Mouse (Mus musculus): ENCODE data around the gene Ramp2. TPM values are rescaled to one million over a fixed set of nuclear protein-coding genes. Genes with fewer than 3 reads are reported as not detected.

Gene Ramp2
- polyA plus RNA-seq (2012; rRNA removed): 65.6 and 82.1 TPM in 2 replicates

DNA sequence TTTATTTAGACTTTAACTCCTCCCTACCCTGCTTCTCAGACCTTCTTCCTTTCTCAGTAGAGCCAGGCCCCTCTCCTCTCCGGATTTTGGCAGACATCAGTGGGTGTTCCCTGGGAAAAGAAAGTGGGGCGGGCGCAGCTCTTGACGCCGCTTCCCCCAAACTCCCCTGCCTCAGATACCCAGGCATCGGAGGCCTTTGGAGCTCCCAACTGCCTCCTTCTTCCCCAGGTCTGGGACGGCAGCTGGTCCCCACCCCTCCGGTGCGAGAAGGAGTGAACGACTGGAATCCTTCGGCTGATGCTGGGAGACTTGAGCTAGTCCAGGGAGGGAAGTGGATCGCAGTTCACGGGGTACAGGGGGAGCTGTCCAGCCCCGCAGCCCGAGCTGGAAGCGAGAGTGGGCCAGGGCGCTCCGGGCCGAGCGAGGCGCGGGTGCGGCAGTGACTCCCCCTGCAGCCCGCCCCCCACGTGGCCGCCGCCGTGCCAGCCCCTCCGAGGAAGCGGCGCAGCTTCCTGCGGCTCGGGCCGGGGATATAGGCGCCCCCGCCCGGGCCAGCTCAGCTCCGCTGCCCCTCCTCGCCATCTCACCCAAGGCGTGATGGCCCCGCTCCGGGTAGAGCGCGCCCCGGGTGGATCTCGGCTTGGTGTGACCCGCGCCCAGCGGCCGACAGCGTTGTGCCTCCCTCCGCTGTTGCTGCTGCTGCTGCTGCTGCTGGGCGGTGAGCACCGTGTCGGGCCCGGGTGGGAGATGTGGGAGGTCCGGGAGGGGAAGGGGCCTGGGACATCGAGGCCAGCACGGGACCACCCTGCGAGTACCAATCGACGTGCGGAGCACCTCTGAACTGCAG is at the start of gene Ramp2:
Ramp2 (plus strand) TSS at position 174 of the 847 bp plus-strand sequence.
- DNase-seq (ENCODE audit: extremely low spot score in 1 of 2, low spot score in 1 of 2): peak in 1 of 2 experiments; percentile 28

DNA sequence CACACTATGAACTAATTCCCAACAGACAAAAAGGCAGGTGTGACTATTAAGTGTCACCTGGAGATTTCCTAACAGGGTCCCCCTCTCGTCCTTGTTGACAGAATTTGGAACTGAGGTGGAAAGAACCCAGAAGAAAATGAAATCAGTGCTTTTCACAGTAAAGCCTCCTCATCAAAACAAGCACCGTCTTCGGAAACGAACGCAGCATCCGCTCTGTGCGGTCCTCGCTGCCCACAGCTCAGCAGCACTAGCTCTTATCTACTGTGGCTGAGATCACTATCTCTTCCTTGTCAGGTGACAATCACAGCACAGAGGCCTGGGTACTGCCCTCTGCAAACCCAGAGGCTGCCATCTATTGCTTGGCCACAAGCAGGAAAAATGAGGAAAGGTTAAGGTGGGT is 49.7 kb upstream of the Ramp2 start:
- DNase-seq (ENCODE audit: extremely low spot score in 1 of 2, low spot score in 1 of 2): no peak

DNA sequence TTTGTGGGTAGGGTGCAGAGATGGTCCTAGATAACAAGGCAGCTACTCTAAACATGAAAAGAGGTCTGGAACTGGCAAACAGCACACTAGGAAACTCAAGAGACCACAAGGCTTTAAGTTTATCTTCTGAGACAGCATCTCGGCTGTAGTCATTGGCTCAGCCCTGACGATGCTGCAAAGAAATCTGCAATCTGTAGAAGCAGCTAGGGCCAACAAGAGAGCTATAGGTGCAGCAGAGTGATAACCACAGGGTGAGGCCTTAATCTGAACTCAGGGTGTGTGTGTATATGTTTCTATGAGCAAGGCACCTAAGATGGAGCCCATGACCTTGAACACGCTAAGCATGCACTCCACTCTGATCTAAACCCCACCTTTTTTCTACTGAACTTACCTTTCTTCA is 46.3 kb upstream of the Ramp2 start:
- DNase-seq (ENCODE audit: extremely low spot score in 1 of 2, low spot score in 1 of 2): no peak

DNA sequence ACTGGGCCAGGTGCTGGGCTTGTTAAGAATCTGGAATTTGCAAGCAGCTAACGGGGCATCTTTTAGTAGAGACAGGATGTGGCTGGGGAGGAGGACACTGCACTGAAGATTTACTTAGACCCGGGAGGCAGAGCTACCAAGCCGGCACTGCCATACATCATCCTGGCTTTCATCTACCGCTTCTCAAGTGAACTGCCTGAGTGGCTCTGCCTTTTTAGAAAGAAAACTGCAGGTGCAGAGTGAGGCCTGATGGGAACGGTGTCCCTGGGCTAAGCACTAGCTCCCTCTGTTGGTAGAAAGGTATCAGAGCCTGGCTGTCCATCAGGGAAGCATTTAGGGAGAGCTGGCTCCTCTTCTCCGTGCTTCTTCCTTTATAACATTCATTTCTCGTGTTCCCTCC is 44.8 kb upstream of the Ramp2 start:
- peak in 1 of 2 experiments; percentile 79 for DNase-seq (ENCODE audit: extremely low spot score in 1 of 2, low spot score in 1 of 2)

DNA sequence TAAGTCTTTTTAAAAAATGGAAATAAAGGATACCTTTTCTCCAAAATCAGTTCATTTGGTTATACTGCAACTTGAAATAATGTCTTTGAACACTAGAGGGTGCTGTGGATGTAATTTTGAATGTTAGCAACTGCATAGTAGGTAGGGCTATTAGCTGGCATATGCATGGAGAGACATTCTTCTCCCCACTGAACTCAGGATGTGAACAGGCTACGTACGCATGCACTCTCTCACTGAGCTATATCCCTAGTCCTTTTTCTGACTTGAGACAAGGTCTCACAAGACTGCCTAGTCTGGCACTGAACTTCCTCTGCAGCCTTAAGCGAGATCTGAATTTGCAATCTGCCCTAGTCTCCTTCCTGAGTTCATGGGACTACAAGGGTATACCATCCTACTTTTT is 33.9 kb upstream of the Ramp2 start:
- DNase-seq (ENCODE audit: extremely low spot score in 1 of 2, low spot score in 1 of 2): peak in 1 of 2 experiments; percentile 93

DNA sequence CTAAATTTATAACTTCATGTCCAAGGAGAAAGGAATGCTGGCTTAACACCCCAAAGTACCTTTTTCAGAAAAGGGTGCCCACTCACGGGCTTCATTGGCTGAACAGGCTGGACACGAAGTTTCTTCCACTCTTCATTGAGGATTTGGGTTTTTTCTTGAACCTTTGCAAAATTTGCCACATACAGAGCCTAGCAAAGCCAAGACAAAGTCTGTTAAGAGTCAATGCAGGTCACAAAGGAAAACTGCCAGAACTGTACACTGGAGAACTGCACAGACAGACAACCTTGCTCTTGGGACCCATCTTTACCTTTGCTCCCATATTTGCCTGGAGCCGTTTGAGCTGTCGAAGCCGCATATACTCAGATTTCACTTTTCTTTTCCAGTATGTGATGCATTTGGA is 28.9 kb upstream of the Ramp2 start:
- no peak for DNase-seq (ENCODE audit: extremely low spot score in 1 of 2, low spot score in 1 of 2)

DNA sequence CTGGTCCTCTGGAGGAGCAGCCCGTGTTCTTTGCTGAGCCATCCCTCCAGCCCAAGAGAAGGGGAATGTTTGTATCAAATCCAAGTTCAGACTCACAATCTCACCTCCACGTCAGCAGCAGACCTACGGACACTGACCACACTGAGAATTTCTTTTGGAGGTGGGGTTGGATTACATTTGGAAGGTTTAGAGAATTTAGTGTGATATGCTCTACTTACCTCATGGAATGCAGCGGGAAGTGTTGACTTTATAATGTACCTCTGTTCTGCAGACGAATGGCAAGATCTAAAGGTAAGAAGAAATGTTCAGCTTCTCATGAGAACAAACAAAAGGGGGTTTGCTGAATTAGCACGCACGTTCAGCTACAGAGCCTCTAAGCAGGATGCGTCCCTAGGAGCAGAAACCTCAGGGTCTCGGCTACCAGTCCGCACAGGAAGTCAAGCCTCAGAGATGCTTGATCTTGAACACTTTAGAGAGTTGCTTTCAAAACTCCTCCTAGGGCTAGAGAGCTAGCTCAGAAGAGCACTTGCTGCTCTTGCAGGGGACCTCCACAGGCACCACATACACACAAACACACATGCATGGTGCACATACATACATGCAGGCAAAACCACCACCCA is 27.3 kb upstream of the Ramp2 start:
- DNase-seq (ENCODE audit: extremely low spot score in 1 of 2, low spot score in 1 of 2): no peak

DNA sequence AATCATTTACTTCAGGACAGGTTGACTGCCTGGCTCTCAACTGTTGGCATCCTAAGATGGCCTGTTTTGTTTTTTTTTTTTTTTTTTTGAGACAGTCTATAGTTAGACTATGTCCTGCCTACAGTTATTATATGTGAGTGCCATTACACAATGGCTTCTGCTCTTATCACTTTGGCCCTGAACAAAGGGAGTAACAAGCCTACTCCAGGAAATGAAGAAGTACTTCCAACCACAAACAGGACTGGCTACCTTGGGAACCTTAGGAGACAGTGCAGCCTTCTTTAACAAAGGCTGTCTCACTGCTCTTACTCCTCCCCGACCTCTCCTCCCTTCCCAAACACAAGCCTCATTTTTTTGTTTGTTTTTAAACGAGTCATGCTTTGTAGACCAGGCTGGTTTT is 25.0 kb upstream of the Ramp2 start:
- DNase-seq (ENCODE audit: extremely low spot score in 1 of 2, low spot score in 1 of 2): no peak

DNA sequence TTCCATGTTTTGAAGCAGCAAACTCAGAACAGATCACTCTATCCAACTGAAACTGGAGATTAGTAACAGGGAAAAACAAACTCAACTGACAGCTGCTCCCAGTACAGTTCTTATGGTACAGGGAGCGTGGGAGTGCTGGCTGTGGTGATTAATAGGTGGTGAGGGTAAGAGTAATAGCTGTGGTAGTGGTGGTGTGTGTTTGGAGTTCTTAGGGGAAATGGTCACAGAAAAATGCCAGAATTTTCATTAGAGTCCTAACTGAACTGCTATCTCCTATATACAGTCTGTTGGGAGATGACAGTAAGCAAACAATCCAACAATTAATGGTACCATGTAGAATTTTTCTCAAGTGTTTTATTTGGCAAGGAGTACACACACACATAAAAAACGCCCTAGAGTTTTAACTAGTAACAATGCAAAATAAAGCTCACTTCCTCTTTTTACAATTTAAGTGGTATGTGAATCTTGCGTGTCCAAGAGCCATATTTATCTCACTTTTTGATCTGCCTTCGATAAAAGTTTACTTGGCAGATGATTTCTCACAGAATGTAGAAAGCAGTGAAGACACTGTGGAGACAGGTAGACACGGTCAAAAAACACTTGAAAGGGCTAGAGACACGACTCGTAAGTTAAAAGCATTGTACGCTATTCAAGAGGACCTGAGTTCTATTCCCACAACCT is 24.4 kb upstream of the Ramp2 start:
- no peak for DNase-seq (ENCODE audit: extremely low spot score in 1 of 2, low spot score in 1 of 2)

DNA sequence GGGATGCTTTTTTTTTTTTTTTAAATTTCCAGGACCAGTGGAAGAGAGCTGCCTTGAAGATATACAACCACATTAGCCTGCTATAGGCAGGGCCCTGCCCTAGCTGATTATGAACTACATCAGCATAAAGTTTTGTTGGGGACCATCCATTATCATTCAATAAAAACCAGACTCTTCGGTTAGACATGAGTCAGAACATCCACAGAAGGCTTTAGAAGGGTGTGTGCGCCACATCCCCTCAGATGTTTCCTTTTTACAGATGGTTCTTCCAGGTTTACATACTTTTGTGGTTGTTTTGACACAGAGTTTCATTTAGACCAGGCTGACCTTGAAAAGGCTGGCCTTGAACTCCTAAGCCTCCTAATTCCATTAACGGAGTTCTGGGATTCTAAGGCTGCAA is 21.5 kb upstream of the Ramp2 start:
- DNase-seq (ENCODE audit: extremely low spot score in 1 of 2, low spot score in 1 of 2): no peak

DNA sequence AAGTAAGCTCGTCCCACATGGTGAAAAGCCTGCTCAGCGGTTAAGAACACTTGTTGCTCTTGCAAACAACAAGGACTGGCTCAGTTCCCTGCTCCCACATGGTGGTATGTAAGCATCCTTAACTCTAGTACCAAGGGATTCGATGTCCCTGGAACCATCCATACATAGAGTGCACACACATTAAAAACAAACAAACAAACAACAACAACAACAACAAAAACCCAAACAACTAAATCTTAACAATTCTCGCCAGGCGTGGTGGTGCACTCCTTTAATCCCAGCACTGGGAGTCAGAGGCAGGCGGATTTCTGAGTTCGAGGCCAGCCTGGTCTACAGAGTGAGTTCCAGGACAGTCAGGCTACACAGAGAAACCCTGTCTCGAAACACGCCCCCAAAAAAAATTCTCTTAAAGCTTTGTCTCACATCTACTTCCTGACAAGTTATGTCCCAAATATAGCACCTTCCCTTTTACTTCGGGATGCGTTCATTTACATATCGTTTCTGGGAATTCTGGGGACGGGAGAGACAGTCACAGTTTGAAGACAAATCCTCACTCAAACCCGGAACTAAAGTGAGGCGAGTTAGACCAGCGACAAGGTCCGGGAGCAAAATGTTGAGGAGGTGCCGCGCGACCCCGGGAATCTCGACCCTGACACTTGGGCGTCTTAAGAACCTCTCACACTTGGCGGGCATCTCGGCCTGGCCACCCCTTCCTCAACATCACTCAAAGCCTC is 20.3 kb upstream of the Ramp2 start:
- DNase-seq (ENCODE audit: extremely low spot score in 1 of 2, low spot score in 1 of 2): no peak

DNA sequence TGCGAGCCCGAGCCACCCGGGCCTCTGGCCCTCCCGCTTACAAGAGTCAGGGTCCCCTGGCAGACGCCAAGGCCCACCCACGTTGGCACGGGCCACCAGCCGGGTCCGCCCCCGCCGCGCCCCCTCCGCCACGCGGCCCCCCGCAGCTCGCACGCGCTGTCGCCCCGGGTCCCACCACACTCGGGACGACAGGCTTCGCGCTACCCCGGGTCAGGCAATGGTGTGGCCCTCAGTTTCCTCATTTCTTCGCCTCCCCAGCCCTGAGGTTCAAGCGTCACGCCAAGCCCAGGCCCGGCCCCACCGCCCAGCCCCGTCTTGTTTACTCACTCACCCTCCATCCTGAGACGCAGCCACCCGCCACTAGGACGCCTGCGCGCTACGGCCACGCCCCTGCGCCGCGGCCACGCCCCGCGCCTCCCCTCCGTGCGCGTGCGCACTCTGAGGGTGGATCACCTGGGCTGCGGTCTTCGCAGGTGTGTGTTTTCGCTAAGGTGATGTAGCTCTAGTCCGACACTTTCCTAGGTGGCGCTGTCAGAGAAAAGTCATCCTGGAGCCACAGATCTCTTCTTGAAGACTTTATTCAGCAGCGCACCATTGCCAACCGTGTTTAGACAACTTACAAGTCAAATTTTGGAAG is 19.6 kb upstream of the Ramp2 start, which contains the start of gene Ezh1:
Ezh1 (minus strand) TSS at position 399 of the 637 bp plus-strand sequence.
- peak; percentile 71 to 94 for DNase-seq (ENCODE audit: extremely low spot score in 1 of 2, low spot score in 1 of 2)

DNA sequence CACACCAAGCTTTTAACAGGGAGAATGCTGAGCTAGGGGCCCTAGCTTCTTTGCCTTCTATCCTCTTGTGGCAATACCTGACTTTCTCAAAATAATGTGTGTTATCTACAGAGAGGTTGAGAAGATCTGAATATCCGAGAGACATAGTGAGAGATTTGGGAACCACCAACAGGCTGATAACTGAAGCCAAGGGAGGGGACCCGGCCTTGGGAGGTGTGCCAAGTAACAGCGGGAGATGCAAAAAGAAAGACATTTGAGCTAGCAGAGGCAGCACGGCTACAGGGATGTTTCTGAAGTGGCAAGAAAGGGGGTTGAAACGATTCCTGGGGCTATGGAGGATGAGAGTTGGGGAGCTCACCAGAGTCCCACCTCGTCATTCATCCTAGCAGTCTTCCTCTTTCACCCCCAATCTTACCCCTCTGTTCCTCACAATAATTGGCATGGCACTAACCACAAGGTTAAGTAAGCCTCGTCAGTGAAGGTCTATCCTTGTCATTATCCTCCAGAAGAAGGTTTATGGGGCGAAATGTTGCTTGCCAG is 16.4 kb upstream of the Ramp2 start:
- no peak for DNase-seq (ENCODE audit: extremely low spot score in 1 of 2, low spot score in 1 of 2)

DNA sequence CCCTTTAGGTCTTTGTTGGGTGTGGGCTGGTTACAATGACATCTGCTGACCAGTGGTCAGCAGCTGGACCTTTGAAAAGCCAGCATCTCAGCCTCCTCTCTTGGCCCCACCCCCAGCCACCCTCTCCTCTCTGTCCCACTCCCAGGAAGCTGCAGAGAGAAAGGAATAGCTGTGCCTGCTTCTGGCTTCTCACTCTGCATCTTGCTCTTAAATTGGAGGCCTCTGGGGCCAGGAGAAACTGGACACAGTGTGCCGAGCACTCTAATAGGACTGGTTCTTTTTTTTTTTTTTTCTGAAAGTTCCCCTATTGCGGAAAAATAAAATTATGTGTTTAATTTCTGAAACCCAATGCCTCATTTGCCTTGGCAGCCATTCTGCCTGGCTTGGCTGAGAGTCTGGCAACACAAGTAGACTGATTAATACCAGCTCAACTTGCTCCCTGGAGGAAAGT is 15.7 kb upstream of the Ramp2 start:
- DNase-seq (ENCODE audit: extremely low spot score in 1 of 2, low spot score in 1 of 2): no peak

DNA sequence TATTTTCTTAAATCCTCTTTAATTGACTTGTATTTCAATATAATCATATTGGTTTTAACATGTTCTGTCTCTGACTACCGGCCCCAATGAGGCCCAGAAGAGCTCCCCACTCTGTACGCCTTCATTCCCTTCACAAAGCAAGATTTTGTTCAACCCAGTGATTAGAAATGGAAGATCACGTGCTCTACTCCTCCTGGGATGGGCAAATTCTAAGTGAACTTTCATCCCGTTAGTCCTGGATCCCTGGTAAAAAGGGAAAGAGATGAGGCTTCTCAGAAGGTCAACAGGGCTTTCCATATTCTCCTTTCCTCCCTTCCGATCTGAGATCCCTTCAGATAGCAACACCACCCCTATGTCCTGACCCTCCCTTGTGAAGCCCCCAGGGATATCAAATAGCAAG is 15.3 kb upstream of the Ramp2 start:
- no peak for DNase-seq (ENCODE audit: extremely low spot score in 1 of 2, low spot score in 1 of 2)

DNA sequence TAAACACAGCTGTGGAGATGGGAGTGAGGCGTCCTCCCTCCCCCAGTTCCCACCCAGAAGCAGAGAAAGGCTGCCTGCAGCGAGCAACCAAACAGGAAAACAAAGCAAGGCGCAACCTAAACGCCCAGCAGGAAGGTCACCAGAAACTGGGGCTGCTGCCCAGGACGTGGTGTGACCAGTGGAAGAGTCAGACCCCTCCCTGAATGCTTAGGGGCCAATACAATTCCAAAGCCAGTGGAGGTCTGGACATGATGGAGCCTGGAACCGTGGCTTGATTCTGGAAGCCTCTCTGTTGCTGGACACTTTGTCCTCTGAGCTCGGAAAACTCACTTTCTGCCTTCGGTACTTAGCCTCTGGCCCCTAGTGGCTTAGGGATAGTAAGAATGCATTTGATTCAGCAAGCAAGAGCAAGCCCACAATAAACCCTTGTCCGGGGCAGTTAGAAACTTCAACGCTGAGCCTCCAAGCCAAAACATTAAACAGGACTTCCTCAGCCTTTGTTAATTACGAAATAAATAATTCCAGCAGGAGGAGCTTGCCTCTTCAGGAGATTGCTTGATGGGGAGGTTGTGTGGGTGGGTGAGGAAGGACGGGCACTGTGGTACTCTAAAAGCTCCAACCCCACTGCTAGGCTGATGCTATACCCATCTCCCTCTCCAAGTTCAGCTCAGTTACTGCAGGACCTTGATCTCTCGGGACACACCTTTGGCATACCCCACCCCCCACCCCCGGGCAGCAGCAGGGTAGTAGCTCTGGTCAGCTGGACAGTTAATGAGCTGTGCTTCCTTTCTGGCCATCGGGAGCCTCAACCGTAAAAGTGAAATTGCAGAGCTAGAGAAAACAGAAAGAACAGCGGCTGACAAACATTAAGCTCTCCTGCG is 14.6 kb upstream of the Ramp2 start:
- DNase-seq (ENCODE audit: extremely low spot score in 1 of 2, low spot score in 1 of 2): no peak

DNA sequence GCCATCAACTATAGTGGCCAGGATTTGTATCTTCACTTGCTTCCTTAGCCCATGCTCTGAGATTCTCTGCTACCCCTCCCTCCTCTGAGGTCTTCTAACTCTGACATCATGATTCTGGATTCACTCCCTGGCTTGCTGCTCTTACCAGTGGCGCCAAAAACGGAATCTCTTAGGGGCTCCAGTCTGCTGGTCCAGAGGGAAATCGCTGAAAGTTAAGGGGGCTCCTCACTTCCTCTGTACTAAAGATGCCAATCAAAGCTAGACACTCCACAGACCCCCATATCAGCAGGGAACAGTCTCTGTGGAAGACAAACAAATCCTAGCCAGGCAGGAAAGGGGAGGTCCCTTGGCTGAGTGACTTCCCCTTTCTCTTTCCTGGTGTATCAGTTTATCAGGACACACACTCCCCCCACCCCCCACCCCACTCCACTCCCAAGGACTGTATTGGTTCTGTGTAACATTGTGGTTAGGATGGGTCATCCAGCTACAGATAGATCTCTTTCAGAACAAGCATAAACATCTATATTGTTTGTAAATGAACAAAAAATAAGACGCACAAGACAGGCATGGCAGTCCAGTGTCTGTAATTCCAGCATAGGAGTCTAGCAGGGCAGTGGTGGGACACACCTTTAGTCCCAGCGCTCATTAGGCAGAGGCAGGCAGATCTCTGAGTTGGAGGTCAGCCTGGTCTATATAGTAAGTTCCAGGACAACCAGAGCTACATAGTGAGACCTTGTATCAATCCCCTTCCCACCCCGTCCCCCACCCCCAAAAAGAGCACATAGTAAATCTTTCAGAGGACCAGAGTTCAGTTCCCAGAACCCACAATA is 13.6 kb upstream of the Ramp2 start:
- no peak for DNase-seq (ENCODE audit: extremely low spot score in 1 of 2, low spot score in 1 of 2)

DNA sequence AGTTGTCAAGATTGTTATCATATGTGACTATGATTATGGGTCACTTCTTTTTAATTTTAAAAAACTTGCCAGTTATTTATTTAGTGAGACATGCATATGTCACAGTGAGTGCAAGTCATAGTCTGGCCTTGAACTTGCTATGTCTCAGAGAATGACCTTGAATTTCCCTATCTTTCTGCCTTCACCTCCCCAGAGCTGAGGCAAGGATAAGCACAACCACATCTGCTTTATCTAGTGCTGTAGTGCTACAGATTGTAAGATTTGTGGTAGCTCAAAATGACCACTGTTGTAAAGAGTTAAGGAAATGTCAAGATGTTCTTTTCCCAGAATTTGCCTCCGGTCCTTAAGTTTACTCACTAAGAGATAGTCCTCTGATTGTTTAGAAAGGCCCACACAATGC is 12.6 kb upstream of the Ramp2 start:
- DNase-seq (ENCODE audit: extremely low spot score in 1 of 2, low spot score in 1 of 2): no peak
